Mouse (Mus musculus) adrenal gland, postnatal 10 days (tissue): Measurements from ENCODE around the gene Exoc7. TPM values are rescaled to one million over a fixed set of nuclear protein-coding genes. Genes with fewer than 3 reads are reported as not detected.

Experiments used
- DNase-seq: peaks from one replicate; pipeline ENCODE4 v3.0.0; 2021; ENCODE audit warnings: mixed read lengths
- total RNA-seq, 2 experiments: library from RNA; stranded (reverse); gene quantifications; 2 replicates each; pipeline ENCODE4 v1.2.3; 2021

Gene Exoc7
- total RNA-seq, 2 experiments from 2014 or later, result 57.0 to 70.2 TPM

- DNase-seq, result no peak
Observed at GRCm38 (mm10) chr11:116244580-116244979, 62.5 kb downstream of the Exoc7 start.

- DNase-seq, result no peak
Observed at GRCm38 (mm10) chr11:116241744-116242235, 65.2 kb downstream of the Exoc7 start.

GRCm38 (mm10) chr11:116239797-116240196 lies 67.2 kb downstream of the Exoc7 start:
- no peak for DNase-seq

Other genes with a start within 250 kb of the Exoc7 start
- gene Unc13d, start 229.3 kb downstream of the Exoc7 start, total RNA-seq, result 1 to 10 TPM; 2.3 to 2.7 TPM
- 100 to 1,000 TPM; 103 to 110 TPM for gene Wbp2, start 220.2 kb downstream of the Exoc7 start, total RNA-seq
- gene Trim47, start 180.0 kb downstream of the Exoc7 start, total RNA-seq, result 10 to 100 TPM; 23.2 to 24.5 TPM
- gene Trim65, start 176.1 kb downstream of the Exoc7 start, total RNA-seq, result 1 to 10 TPM; 6.3 to 8.1 TPM
- 10 to 100 TPM; 86.8 to 94.1 TPM for gene Mrpl38, start 168.4 kb downstream of the Exoc7 start, total RNA-seq
- gene Fbf1, start 139.1 kb downstream of the Exoc7 start, total RNA-seq, result 10 to 100 TPM; 26.5 to 34.4 TPM
- gene Ten1, start 108.4 kb downstream of the Exoc7 start, total RNA-seq, result 10 to 100 TPM; 17.8 to 24.4 TPM
- 100 to 1,000 TPM; 177 to 242 TPM for gene Acox1, start 108.2 kb downstream of the Exoc7 start, total RNA-seq
- 1 to 10 TPM; 1.4 to 1.7 TPM for gene Evpl, start 69.2 kb downstream of the Exoc7 start, total RNA-seq
- gene Srp68, start 33.0 kb downstream of the Exoc7 start, total RNA-seq, result 10 to 100 TPM; 63.3 to 64.9 TPM
- gene Galr2, start 26.3 kb downstream of the Exoc7 start, total RNA-seq, result under 1 TPM; 0.15 to 0.36 TPM
- gene Foxj1, start 28.2 kb upstream of the Exoc7 start, total RNA-seq, result under 1 TPM; 0.18 to 0.30 TPM
- gene Rnf157, start 105.8 kb upstream of the Exoc7 start, total RNA-seq, result 10 to 100 TPM; 11.2 to 16.5 TPM
- gene Ubald2, start 126.9 kb upstream of the Exoc7 start, total RNA-seq, result 10 to 100 TPM; 47.9 to 51.1 TPM
- gene Qrich2, start 159.0 kb upstream of the Exoc7 start, total RNA-seq, result not detected
- gene Prpsap1, start 187.0 kb upstream of the Exoc7 start, total RNA-seq, result 10 to 100 TPM; 68.0 to 80.1 TPM
- gene Sphk1, start 223.7 kb upstream of the Exoc7 start, total RNA-seq, result 1 to 10 TPM; 3.0 to 5.1 TPM